12 mouse cellular contexts compared by ENCODE assay signal in genomic region chr10:53612172-53612571, GRCm38 (mm10). TPM values are rescaled to one million over a fixed set of nuclear protein-coding genes. Genes with fewer than 3 reads are reported as not detected.
DNase-seq lines count a peak whose midpoint lies in the region; ATAC-seq lines count a peak whose summit lies in the region.
"Had no signal": no experiment of that assay in that cellular context is flagged by ENCODE, and none has a peak within 500 bp of the region (broad histone marks: within the 10 kb centered on the region; RNA-seq: fewer than 3 reads in every experiment).

No protein-coding gene starts in this region.

- DNase-seq in forebrain, embryonic 10.5 days (ENCODE audit: extremely low spot score, low spot score): no peak
- DNase-seq in MN1 (ENCODE audit: low spot score): peak; percentile 44
- DNase-seq in cerebellum, postnatal 10 days: peak; percentile 77 to 84
- peak; percentile 69 to 73 for DNase-seq in layer of hippocampus, adult 8-10 months (ENCODE audit: low spot score in 2 of 2)
- no peak for DNase-seq in kidney, adult 18-20 months
- no peak for DNase-seq in adrenal gland, adult 2 months
- DNase-seq: gastrocnemius, postnatal 10 days had no signal

- WGBS in forebrain, embryonic 13.5 days: 79% methylated on average over 1 of the region's 1 CpGs
- 100% methylated on average over 1 of the region's 1 CpGs for WGBS in forebrain, embryonic 10.5 days

- no peak overlapping the region for H3K9ac ChIP-seq in forebrain, embryonic 13.5 days
- H3K9ac ChIP-seq: embryonic facial prominence, embryonic 15.5 days; midbrain, embryonic 13.5 days had no signal

- H3K36me3 ChIP-seq in forebrain, embryonic 13.5 days (ENCODE audit: poor library complexity, severe bottlenecking): peaks cover 63% of the 10 kb centered on the region
- H3K36me3 ChIP-seq in forebrain, embryonic 10.5 days (replicated peaks): peaks cover 97% of the 10 kb centered on the region

- peak; percentile 94 for ATAC-seq in forebrain, embryonic 13.5 days
- no peak for ATAC-seq in activated CD4-positive, CD25-positive, alpha-beta regulatory T cell, adult 4 months
- ATAC-seq: intestine, embryonic 16.5 days; midbrain, embryonic 13.5 days had no signal

- no peak overlapping the region for H3K4me2 ChIP-seq in forebrain, embryonic 13.5 days
- H3K4me2 ChIP-seq: embryonic facial prominence, embryonic 15.5 days; midbrain, embryonic 13.5 days had no signal

- H3K9me3 ChIP-seq in forebrain, embryonic 13.5 days (replicated peaks): no peaks in the 10 kb centered on the region
- no peaks in the 10 kb centered on the region for H3K9me3 ChIP-seq in forebrain, embryonic 10.5 days
- H3K9me3 ChIP-seq: embryonic facial prominence, embryonic 15.5 days; midbrain, embryonic 13.5 days had no signal

- peak overlapping the region; percentile 57; the same call in 1 of the 2 replicates for H3K27ac ChIP-seq in forebrain, embryonic 13.5 days
- no peak overlapping the region for H3K27ac ChIP-seq in forebrain, embryonic 10.5 days
- H3K27ac ChIP-seq: embryonic facial prominence, embryonic 15.5 days; midbrain, embryonic 13.5 days had no signal

- H3K27me3 ChIP-seq in forebrain, embryonic 13.5 days: no peaks in the 10 kb centered on the region
- no peaks in the 10 kb centered on the region for H3K27me3 ChIP-seq in forebrain, embryonic 10.5 days (ENCODE audit: poor library complexity, severe bottlenecking)
- H3K27me3 ChIP-seq: embryonic facial prominence, embryonic 15.5 days; midbrain, embryonic 13.5 days had no signal

- H3K4me1 ChIP-seq in forebrain, embryonic 13.5 days: no peaks in the 10 kb centered on the region
- H3K4me1 ChIP-seq in forebrain, embryonic 10.5 days: no peaks in the 10 kb centered on the region
- H3K4me1 ChIP-seq: embryonic facial prominence, embryonic 15.5 days; midbrain, embryonic 13.5 days had no signal

- H3K4me3 ChIP-seq in forebrain, embryonic 13.5 days: no peak overlapping the region
- no peak overlapping the region for H3K4me3 ChIP-seq in forebrain, embryonic 10.5 days
- H3K4me3 ChIP-seq: embryonic facial prominence, embryonic 15.5 days; midbrain, embryonic 13.5 days had no signal

RNA-seq across cellular contexts. Expression of gene Asf1a, which starts 15.6 kb away (rescaled TPM):
- polyA plus RNA-seq in forebrain, embryonic 13.5 days (2015; fragmentation: Nextera tagmentation; extraction: Ambion mirVana): 135 and 148 TPM in 2 replicates
- polyA plus RNA-seq in forebrain, embryonic 10.5 days (2016; fragmentation: Nextera tagmentation; extraction: Ambion mirVana): 169 and 182 TPM in 2 replicates
- total RNA-seq in layer of hippocampus, adult 8-10 months (2022): 10 to 100 TPM; 22.6 to 23.9 (median 23.0) TPM
- polyA plus RNA-seq in activated CD4-positive, CD25-positive, alpha-beta regulatory T cell, adult 4 months (2017; shearing (Covaris generic)): 1 to 10 TPM; 7.2 to 9.1 TPM
- total RNA-seq in adrenal gland, adult 2 months (2021): 10 to 100 TPM; 26.4 to 36.6 TPM
- polyA plus RNA-seq in adrenal gland, adult 2 months (2012; rRNA removed): 1.8 TPM in 2 replicates

RNA-seq across cellular contexts. Expression of gene Mcm9, which starts 18.1 kb away (rescaled TPM):
- polyA plus RNA-seq in forebrain, embryonic 13.5 days (2015; fragmentation: Nextera tagmentation; extraction: Ambion mirVana): 13.5 and 14.5 TPM in 2 replicates
- 11.7 and 13.4 TPM in 2 replicates for polyA plus RNA-seq in forebrain, embryonic 10.5 days (2016; fragmentation: Nextera tagmentation; extraction: Ambion mirVana)
- total RNA-seq in layer of hippocampus, adult 8-10 months (2022): 1 to 10 TPM; 4.6 to 8.9 (median 6.5) TPM
- polyA plus RNA-seq in activated CD4-positive, CD25-positive, alpha-beta regulatory T cell, adult 4 months (2017; shearing (Covaris generic)): 1 to 10 TPM; 3.5 to 5.2 TPM
- total RNA-seq in adrenal gland, adult 2 months (2021): 1 to 10 TPM; 8.9 to 9.1 TPM
- 2.2 and 3.1 TPM in 2 replicates for polyA plus RNA-seq in adrenal gland, adult 2 months (2012; rRNA removed)

Comparison
In these comparisons a context has a peak if more than half of its experiments do, and no peak if none do; other contexts are left out.
1. DNase-seq: peak in MN1 (single experiment), cerebellum, postnatal 10 days (2 of 2) and layer of hippocampus, adult 8-10 months (2 of 2); none in forebrain, embryonic 10.5 days (single experiment), kidney, adult 18-20 months (single experiment) and adrenal gland, adult 2 months (single experiment).
2. RNA of gene Asf1a, which starts 15.6 kb away (polyA plus RNA-seq): 169 to 182 TPM in forebrain, embryonic 10.5 days and 135 to 148 TPM in forebrain, embryonic 13.5 days; 7.2 to 9.1 TPM in activated CD4-positive, CD25-positive, alpha-beta regulatory T cell, adult 4 months and 1.8 TPM in adrenal gland, adult 2 months; every median in the first group is over 10 times any median in the second.